19 mouse cellular contexts compared by ENCODE assay signal in genomic region chr6:108442291-108442690, GRCm38 (mm10).
DNase-seq lines count a peak whose midpoint lies in the region; ATAC-seq and TF ChIP-seq lines count a peak whose summit lies in the region.
"Had no signal": no experiment of that assay in that cellular context is flagged by ENCODE, and none has a peak within 500 bp of the region (broad histone marks: within the 10 kb centered on the region; RNA-seq: fewer than 3 reads in every experiment).

No protein-coding gene starts in this region.

- H3K4me2 ChIP-seq in intestine, embryonic 15.5 days (replicated peaks): no peak overlapping the region
- no peak overlapping the region for H3K4me2 ChIP-seq in kidney, embryonic 16.5 days (replicated peaks; ENCODE audit: low read depth, low read length)
- H3K4me2 ChIP-seq: embryonic facial prominence, embryonic 15.5 days; forebrain, embryonic 12.5 days; hindbrain, embryonic 15.5 days; lung, embryonic 14.5 days had no signal

- no peak for TF ChIP-seq CTCF in liver, adult 2 months (IDR thresholded peaks at IDR 0.05; ENCODE audit: low read depth, low read length)
- TF ChIP-seq CTCF in small intestine, adult 2 months (IDR thresholded peaks at IDR 0.05; ENCODE audit: extremely low read depth, insufficient read length, insufficient replicate concordance, low read depth, low read length): no peak

- no peaks in the 10 kb centered on the region for H3K9me3 ChIP-seq in intestine, embryonic 15.5 days
- peaks cover 5% of the 10 kb centered on the region; the same call in 1 of the 2 replicates for H3K9me3 ChIP-seq in kidney, embryonic 16.5 days (ENCODE audit: low read length)
- H3K9me3 ChIP-seq: embryonic facial prominence, embryonic 15.5 days; forebrain, embryonic 12.5 days; midbrain, embryonic 10.5 days had no signal

- H3K4me1 ChIP-seq in liver, adult 2 months (ENCODE audit: control insufficient read depth, insufficient read depth, low read length): peaks cover 21% of the 10 kb centered on the region
- H3K4me1 ChIP-seq in intestine, embryonic 15.5 days (replicated peaks): no peaks in the 10 kb centered on the region
- peaks cover 24% of the 10 kb centered on the region for H3K4me1 ChIP-seq in kidney, embryonic 16.5 days (ENCODE audit: insufficient read depth, low read length)
- peaks cover 10% of the 10 kb centered on the region; the same call in 1 of the 2 replicates for H3K4me1 ChIP-seq in small intestine, adult 2 months (ENCODE audit: control insufficient read depth, insufficient read depth, insufficient read length, low read length)
- H3K4me1 ChIP-seq: forebrain, embryonic 12.5 days; hindbrain, embryonic 15.5 days; midbrain, embryonic 10.5 days had no signal

- ATAC-seq in intestine, embryonic 15.5 days: peak; percentile 96
- ATAC-seq in kidney, embryonic 16.5 days (ENCODE audit: low FRiP score, low TSS enrichment): peak; percentile 73
- no peak for ATAC-seq in megakaryocyte progenitor cell, adult 5-6 weeks (replicated peaks; ENCODE audit: poor library complexity)

- no peaks in the 10 kb centered on the region for H3K79me2 ChIP-seq in liver, adult 2 months (ENCODE audit: control insufficient read depth, insufficient read depth, low read length)

- DNase-seq in liver, adult 2 months (ENCODE audit: extremely low read depth, low read depth, low spot score): peak; percentile 91
- no peak for DNase-seq in liver
- DNase-seq in layer of hippocampus, postnatal 14 days (ENCODE audit: low spot score in 2 of 2): no peak
- DNase-seq in left cerebral cortex, postnatal 4 days: no peak
- DNase-seq: cerebellum, adult 18-20 months; heart, adult 2 months; heart, postnatal 10 days; lung, embryonic 14.5 days; right cerebral cortex, postnatal 25 days; thymus, postnatal 25 days had no signal

- H3K4me3 ChIP-seq in liver, adult 2 months (ENCODE audit: insufficient read depth, low read depth, low read length): no peak overlapping the region
- no peak overlapping the region for H3K4me3 ChIP-seq in intestine, embryonic 15.5 days (replicated peaks)
- H3K4me3 ChIP-seq in kidney, embryonic 16.5 days (ENCODE audit: low read length): no peak overlapping the region
- H3K4me3 ChIP-seq in small intestine, adult 2 months (ENCODE audit: low read depth, low read length): no peak overlapping the region
- H3K4me3 ChIP-seq: embryonic facial prominence, embryonic 15.5 days; forebrain, embryonic 12.5 days; heart, adult 2 months; hindbrain, embryonic 15.5 days; layer of hippocampus, adult 2 months; midbrain, embryonic 10.5 days had no signal

- intact Hi-C loops in left cerebral cortex, postnatal 4 days (cut with DNase I): no loop called here

- no peak for TF ChIP-seq POLR2A in liver, adult 2 months (IDR thresholded peaks at IDR 0.05; ENCODE audit: extremely low read depth, insufficient read depth, low read length)
- no peak for TF ChIP-seq POLR2A in small intestine, adult 2 months (IDR thresholded peaks at IDR 0.05; ENCODE audit: low read depth, low read length)

- H3K27ac ChIP-seq in liver, adult 2 months (replicated peaks; ENCODE audit: insufficient read depth, low read depth, low read length): peak overlapping the region; percentile 76
- peak overlapping the region; percentile 42 for H3K27ac ChIP-seq in intestine, embryonic 15.5 days
- H3K27ac ChIP-seq in kidney, embryonic 16.5 days (ENCODE audit: low read length): peak overlapping the region; percentile 63; the same call in 1 of the 2 replicates
- H3K27ac ChIP-seq in small intestine, adult 2 months (ENCODE audit: insufficient read depth, low read depth, low read length): peak overlapping the region; percentile 79
- H3K27ac ChIP-seq: embryonic facial prominence, embryonic 15.5 days; forebrain, embryonic 12.5 days; heart, adult 2 months; hindbrain, embryonic 15.5 days; midbrain, embryonic 10.5 days had no signal

- no peak overlapping the region for H3K9ac ChIP-seq in liver, adult 2 months (ENCODE audit: low read depth, low read length)
- no peak overlapping the region for H3K9ac ChIP-seq in intestine, embryonic 15.5 days
- no peak overlapping the region for H3K9ac ChIP-seq in kidney, embryonic 16.5 days (replicated peaks; ENCODE audit: low read length)
- H3K9ac ChIP-seq: embryonic facial prominence, embryonic 15.5 days; forebrain, embryonic 12.5 days; hindbrain, embryonic 15.5 days; lung, embryonic 14.5 days had no signal

- peaks cover 22% of the 10 kb centered on the region for H3K36me3 ChIP-seq in liver, adult 2 months (ENCODE audit: control insufficient read depth, insufficient read depth, low read length)
- H3K36me3 ChIP-seq in intestine, embryonic 15.5 days: peaks cover 3% of the 10 kb centered on the region; the same call in 1 of the 2 replicates
- H3K36me3 ChIP-seq in kidney, embryonic 16.5 days (ENCODE audit: insufficient read depth, low read length): peaks cover 17% of the 10 kb centered on the region
- H3K36me3 ChIP-seq in small intestine, adult 2 months (ENCODE audit: control insufficient read depth, insufficient read depth, low read length): peaks cover 3% of the 10 kb centered on the region; the same call in 1 of the 2 replicates
- H3K36me3 ChIP-seq: hindbrain, embryonic 15.5 days had no signal

- WGBS in liver, adult 2 months: 49% methylated on average over 3 of the region's 3 CpGs
- WGBS in intestine, embryonic 15.5 days: 60% methylated on average over 3 of the region's 3 CpGs
- 43% methylated on average over 3 of the region's 3 CpGs for WGBS in kidney, embryonic 16.5 days
- 31% methylated on average over 3 of the region's 3 CpGs for WGBS in small intestine, adult 2 months

- H3K27me3 ChIP-seq in liver, adult 2 months (ENCODE audit: control insufficient read depth, insufficient read depth, low read length): no peaks in the 10 kb centered on the region
- H3K27me3 ChIP-seq in intestine, embryonic 15.5 days (replicated peaks): no peaks in the 10 kb centered on the region
- H3K27me3 ChIP-seq in kidney, embryonic 16.5 days (ENCODE audit: insufficient read depth, low read length): no peaks in the 10 kb centered on the region
- H3K27me3 ChIP-seq in small intestine, adult 2 months (ENCODE audit: control insufficient read depth, insufficient read depth, low read length): no peaks in the 10 kb centered on the region
- H3K27me3 ChIP-seq: embryonic facial prominence, embryonic 15.5 days; forebrain, embryonic 12.5 days; hindbrain, embryonic 15.5 days had no signal
